Mouse (Mus musculus): ENCODE results near the gene Ovch2. TPM values are rescaled to one million over a fixed set of nuclear protein-coding genes. Genes with fewer than 3 reads are reported as not detected.

Ovch2 gene
- polyA plus RNA-seq, 1 experiment from 2014 or later, result not detected

GRCm38 (mm10) chr7:107738726-107739125 is 62.3 kb downstream of the Ovch2 start:
- H3K9ac ChIP-seq, result no peak overlapping the region
- H3K4me2 ChIP-seq, result no peak overlapping the region
- H3K36me3 ChIP-seq (ENCODE audit: poor library complexity, severe bottlenecking), result no peaks in the 10 kb centered on the region
- 41% methylated on average over 2 of the region's 2 CpGs for WGBS
- no peaks in the 10 kb centered on the region for H3K9me3 ChIP-seq (replicated peaks)
- no peak overlapping the region for H3K4me3 ChIP-seq
- no peaks in the 10 kb centered on the region for H3K4me1 ChIP-seq
- no peak overlapping the region for H3K27ac ChIP-seq
- H3K27me3 ChIP-seq, result no peaks in the 10 kb centered on the region
- ATAC-seq, result 0 out of 2 replicates have a peak, but pooled peaks have one; percentile 30

- Histone ChIP-seq H3K9me3 (replicated peaks) (no peaks in the 10 kb centered on the region), H3K27ac (no peak overlapping the region), H3K4me3 (no peak overlapping the region), H3K4me2 (no peak overlapping the region), H3K9ac (no peak overlapping the region), H3K36me3 (ENCODE audit: poor library complexity, severe bottlenecking) (no peaks in the 10 kb centered on the region), H3K27me3 (no peaks in the 10 kb centered on the region), H3K4me1 (no peaks in the 10 kb centered on the region)
- WGBS, result 70% methylated on average over 2 of the region's 2 CpGs
- no peak for ATAC-seq
These were observed 67.8 kb downstream of the Ovch2 start for GRCm38 (mm10) chr7:107733162-107733561.

Other genes with a start within 250 kb of the Ovch2 start
- gene Olfml1, start 233.8 kb downstream of the Ovch2 start, polyA plus RNA-seq (2015; fragmentation: Nextera tagmentation; extraction: Ambion mirVana), result 1.8 and 1.9 TPM in 2 replicates
- 1.1 and 1.3 TPM in 2 replicates for gene Ppfibp2, start 206.0 kb downstream of the Ovch2 start, polyA plus RNA-seq (2015; fragmentation: Nextera tagmentation; extraction: Ambion mirVana)
- not detected in 2 replicates for gene 5330417H12Rik, start 176.0 kb downstream of the Ovch2 start, polyA plus RNA-seq (2015; fragmentation: Nextera tagmentation; extraction: Ambion mirVana)
- 0.10 TPM in 1 of 2 replicates, not detected in the other for gene Cyb5r2, start 43.2 kb downstream of the Ovch2 start, polyA plus RNA-seq (2015; fragmentation: Nextera tagmentation; extraction: Ambion mirVana)
- not detected in 2 replicates for gene Olfr467, start 11.1 kb upstream of the Ovch2 start, polyA plus RNA-seq (2015; fragmentation: Nextera tagmentation; extraction: Ambion mirVana)
- not detected in 2 replicates for gene Olfr469, start 24.3 kb upstream of the Ovch2 start, polyA plus RNA-seq (2015; fragmentation: Nextera tagmentation; extraction: Ambion mirVana)
- gene Olfr470, start 46.3 kb upstream of the Ovch2 start, polyA plus RNA-seq (2015; fragmentation: Nextera tagmentation; extraction: Ambion mirVana), result not detected in 2 replicates
- not detected in 2 replicates for gene Olfr472, start 96.7 kb upstream of the Ovch2 start, polyA plus RNA-seq (2015; fragmentation: Nextera tagmentation; extraction: Ambion mirVana)
- gene Olfr473, start 129.2 kb upstream of the Ovch2 start, polyA plus RNA-seq (2015; fragmentation: Nextera tagmentation; extraction: Ambion mirVana), result not detected in 2 replicates
- gene Olfr474, start 153.4 kb upstream of the Ovch2 start, polyA plus RNA-seq (2015; fragmentation: Nextera tagmentation; extraction: Ambion mirVana), result not detected in 2 replicates
- not detected in 2 replicates for gene Olfr476, start 163.6 kb upstream of the Ovch2 start, polyA plus RNA-seq (2015; fragmentation: Nextera tagmentation; extraction: Ambion mirVana)
- gene Olfr477, start 185.5 kb upstream of the Ovch2 start, polyA plus RNA-seq (2015; fragmentation: Nextera tagmentation; extraction: Ambion mirVana), result not detected in 2 replicates
- gene Olfr478, start 232.8 kb upstream of the Ovch2 start, polyA plus RNA-seq (2015; fragmentation: Nextera tagmentation; extraction: Ambion mirVana), result not detected in 2 replicates
- gene Olfr479, start 249.5 kb upstream of the Ovch2 start, polyA plus RNA-seq (2015; fragmentation: Nextera tagmentation; extraction: Ambion mirVana), result not detected in 2 replicates

Measured in forebrain, embryonic 13.5 days (tissue).